ENCODE assay signal across 8 mouse cellular contexts in the genomic region with DNA sequence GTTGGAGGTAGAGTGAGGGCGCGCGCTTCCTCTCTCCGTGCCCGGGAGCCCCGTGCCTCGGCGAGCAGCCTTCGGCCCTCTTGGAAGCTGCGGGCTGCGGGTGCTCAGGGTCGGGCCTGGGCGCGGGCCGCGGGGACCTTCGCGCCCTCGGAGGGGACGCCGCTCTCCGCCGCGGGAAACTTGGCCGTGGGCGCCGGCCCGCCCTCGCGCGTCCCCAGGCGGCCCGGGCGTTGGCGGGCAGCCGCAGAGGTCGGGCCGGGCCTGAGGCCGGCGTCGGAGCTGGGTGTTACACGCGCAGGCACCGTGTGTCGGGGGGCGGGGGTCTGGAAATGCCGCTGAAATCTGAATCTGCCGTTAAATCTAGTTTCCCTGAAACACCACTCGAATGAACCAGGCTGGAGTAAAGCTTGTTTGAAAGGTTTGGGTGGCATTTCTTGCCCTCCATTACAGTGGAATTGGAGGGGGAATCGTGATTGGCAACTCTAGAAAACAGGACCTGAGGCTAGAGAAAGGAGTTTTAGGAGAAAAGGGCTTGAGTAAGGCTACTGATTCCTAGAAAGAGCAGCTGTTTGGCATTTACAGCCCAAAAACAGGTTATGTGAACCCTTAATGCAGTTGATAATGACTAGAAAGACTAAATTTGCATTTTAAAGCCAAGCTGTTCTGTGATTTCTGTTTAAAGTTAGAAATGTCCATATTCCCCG. TPM values are rescaled to one million over a fixed set of nuclear protein-coding genes. Genes with fewer than 3 reads are reported as not detected.
DNase-seq lines count a peak whose midpoint lies in the region; ATAC-seq lines count a peak whose summit lies in the region.

No protein-coding gene starts in this region.

- ATAC-seq in activated CD4-positive, CD25-positive, alpha-beta regulatory T cell, adult 4 months: peak; percentile 25
- ATAC-seq in forebrain, embryonic 11.5 days (replicated peaks; ENCODE audit: low FRiP score): peak; percentile 76
- peak; percentile 83 for ATAC-seq in hindbrain, embryonic 16.5 days

- peak overlapping the region; percentile 81 for H3K27ac ChIP-seq in forebrain, embryonic 11.5 days (ENCODE audit: low read depth, low read length)
- peak overlapping the region; percentile 93 for H3K27ac ChIP-seq in hindbrain, embryonic 16.5 days (ENCODE audit: low read depth, low read length)

- H3K4me3 ChIP-seq in forebrain, embryonic 11.5 days (ENCODE audit: low read depth, low read length): peak overlapping the region; percentile 87
- H3K4me3 ChIP-seq in hindbrain, embryonic 16.5 days (ENCODE audit: low read length): peak overlapping the region; percentile 95

- peak overlapping the region; percentile 53 for H3K4me2 ChIP-seq in forebrain, embryonic 11.5 days (ENCODE audit: low read depth, low read length, severe bottlenecking)
- peak overlapping the region; percentile 90 for H3K4me2 ChIP-seq in hindbrain, embryonic 16.5 days (ENCODE audit: low read length)

- no peaks in the 10 kb centered on the region for H3K27me3 ChIP-seq in forebrain, embryonic 11.5 days (ENCODE audit: control insufficient read depth, insufficient read depth, low read length)
- H3K27me3 ChIP-seq in hindbrain, embryonic 16.5 days (replicated peaks; ENCODE audit: control insufficient read depth, insufficient read depth, low read length): no peaks in the 10 kb centered on the region

- H3K9me3 ChIP-seq in forebrain, embryonic 11.5 days (ENCODE audit: control insufficient read depth, low read length): no peaks in the 10 kb centered on the region
- H3K9me3 ChIP-seq in hindbrain, embryonic 16.5 days (ENCODE audit: control insufficient read depth, low read length): no peaks in the 10 kb centered on the region

- H3K4me1 ChIP-seq in forebrain, embryonic 11.5 days (replicated peaks; ENCODE audit: control insufficient read depth, insufficient read depth, low read length): peaks cover 2% of the 10 kb centered on the region; the same call in 1 of the 2 replicates
- H3K4me1 ChIP-seq in hindbrain, embryonic 16.5 days (ENCODE audit: control insufficient read depth, insufficient read depth, low read depth, low read length): peaks cover 31% of the 10 kb centered on the region

- WGBS in forebrain, embryonic 11.5 days: under 1% methylated on average over 50 of the region's 51 CpGs
- WGBS in hindbrain, embryonic 16.5 days: under 1% methylated on average over 31 of the region's 51 CpGs

- peak; percentile 31 to 45 for DNase-seq in left cerebral cortex, adult 18-20 months (ENCODE audit: low spot score in 2 of 2)
- no peak for DNase-seq in left cerebral cortex, postnatal 36 days (ENCODE audit: low spot score in 2 of 2)
- no peak for DNase-seq in forebrain, embryonic 11.5 days (ENCODE audit: low spot score)
- DNase-seq in lung, postnatal 10 days: peak; percentile 67
- DNase-seq in right cerebral cortex, postnatal 4 days: peak; percentile 47
- no peak for DNase-seq in B cell, adult 2 months

- intact Hi-C loops in left cerebral cortex, postnatal 36 days (cut with DNase I): loop anchor here (5.0 kb wide), 1 partner anchor 69 kb away; no protein-coding TSS in a partner anchor

- peak overlapping the region; percentile 95 for H3K9ac ChIP-seq in forebrain, embryonic 11.5 days (ENCODE audit: low read length)
- H3K9ac ChIP-seq in hindbrain, embryonic 16.5 days (ENCODE audit: low read depth, low read length): peak overlapping the region; percentile 98

- no peaks in the 10 kb centered on the region for H3K36me3 ChIP-seq in forebrain, embryonic 11.5 days (ENCODE audit: control insufficient read depth, insufficient read depth, low read length)
- H3K36me3 ChIP-seq in hindbrain, embryonic 16.5 days (ENCODE audit: control insufficient read depth, insufficient read depth, low read length): no peaks in the 10 kb centered on the region

RNA-seq across cellular contexts. Expression of a gene that starts 0.7 kb away (rescaled TPM):
- 10 to 100 TPM; 30.4 to 33.4 TPM for total RNA-seq in left cerebral cortex, adult 18-20 months (2021)
- total RNA-seq in left cerebral cortex, postnatal 36 days (2021): 10 to 100 TPM; 24.6 to 29.9 TPM
- polyA plus RNA-seq in activated CD4-positive, CD25-positive, alpha-beta regulatory T cell, adult 4 months (2017; shearing (Covaris generic)): 100 to 1,000 TPM; 108 to 193 TPM
- polyA plus RNA-seq in forebrain, embryonic 11.5 days (2014; fragmentation: Nextera tagmentation; extraction: Ambion mirVana): 137 and 153 TPM in 2 replicates
- 92.8 and 99.3 TPM in 2 replicates for polyA plus RNA-seq in hindbrain, embryonic 16.5 days (2015; fragmentation: Nextera tagmentation; extraction: Ambion mirVana)

RNA-seq across cellular contexts. Expression of a gene that starts 0.8 kb away (rescaled TPM):
- 1 to 10 TPM; 1.5 to 2.5 TPM for total RNA-seq in left cerebral cortex, adult 18-20 months (2021)
- 1 to 10 TPM; 1.8 to 1.9 TPM for total RNA-seq in left cerebral cortex, postnatal 36 days (2021)
- polyA plus RNA-seq in activated CD4-positive, CD25-positive, alpha-beta regulatory T cell, adult 4 months (2017; shearing (Covaris generic)): 1 to 10 TPM; 3.3 to 5.0 TPM
- 17.7 and 19.2 TPM in 2 replicates for polyA plus RNA-seq in forebrain, embryonic 11.5 days (2014; fragmentation: Nextera tagmentation; extraction: Ambion mirVana)
- 2.1 and 2.4 TPM in 2 replicates for polyA plus RNA-seq in hindbrain, embryonic 16.5 days (2015; fragmentation: Nextera tagmentation; extraction: Ambion mirVana)

RNA-seq across cellular contexts. Expression of a gene that starts 57.7 kb away (rescaled TPM):
- total RNA-seq in left cerebral cortex, adult 18-20 months (2021): not detected
- total RNA-seq in left cerebral cortex, postnatal 36 days (2021): not detected
- not detected for polyA plus RNA-seq in activated CD4-positive, CD25-positive, alpha-beta regulatory T cell, adult 4 months (2017; shearing (Covaris generic))
- not detected in 2 replicates for polyA plus RNA-seq in forebrain, embryonic 11.5 days (2014; fragmentation: Nextera tagmentation; extraction: Ambion mirVana)
- polyA plus RNA-seq in hindbrain, embryonic 16.5 days (2015; fragmentation: Nextera tagmentation; extraction: Ambion mirVana): not detected in 2 replicates

Comparison
In these comparisons a context has a peak if more than half of its experiments do, and no peak if none do; other contexts are left out.
1. DNase-seq: peak in left cerebral cortex, adult 18-20 months (2 of 2), lung, postnatal 10 days (single experiment) and right cerebral cortex, postnatal 4 days (single experiment); none in left cerebral cortex, postnatal 36 days (0 of 2), forebrain, embryonic 11.5 days (single experiment) and B cell, adult 2 months (0 of 2).
2. ATAC-seq: peak in every context shown above with its lines; median percentile 83 in hindbrain, embryonic 16.5 days; 76 in forebrain, embryonic 11.5 days; 25 in activated CD4-positive, CD25-positive, alpha-beta regulatory T cell, adult 4 months.